Mouse (Mus musculus) hindlimb bud, embryonic 11.5 days (tissue): Measurements from ENCODE around the gene Tns2.

Experiments used
- DNase-seq: peaks from one replicate; pipeline ENCODE4 v3.0.0-alpha.2; 2012; ENCODE audit warnings: low read depth, low spot score; ENCODE audit errors: extremely low spot score

Tns2 gene

DNA sequence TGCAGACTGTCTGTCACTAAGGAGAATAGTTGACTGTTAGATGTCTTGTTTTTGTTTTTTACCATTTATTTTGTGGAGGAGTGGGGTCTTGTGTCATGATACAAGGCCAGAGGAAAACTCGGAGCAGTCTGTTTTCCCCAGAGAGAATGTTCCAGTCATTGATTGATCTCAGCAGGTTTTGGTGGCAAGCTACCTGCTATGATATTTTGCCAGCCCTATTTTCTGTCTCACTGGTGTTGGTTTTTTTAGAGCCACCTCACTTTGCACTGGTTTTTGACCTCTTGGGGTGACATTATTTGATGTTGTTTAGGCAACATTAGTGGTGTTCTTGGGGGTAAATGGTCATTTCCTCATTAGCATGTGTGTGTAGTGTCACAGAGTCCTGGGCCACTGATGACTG, 8.5 kb upstream of the Tns2 start:
- DNase-seq, result no peak

DNA sequence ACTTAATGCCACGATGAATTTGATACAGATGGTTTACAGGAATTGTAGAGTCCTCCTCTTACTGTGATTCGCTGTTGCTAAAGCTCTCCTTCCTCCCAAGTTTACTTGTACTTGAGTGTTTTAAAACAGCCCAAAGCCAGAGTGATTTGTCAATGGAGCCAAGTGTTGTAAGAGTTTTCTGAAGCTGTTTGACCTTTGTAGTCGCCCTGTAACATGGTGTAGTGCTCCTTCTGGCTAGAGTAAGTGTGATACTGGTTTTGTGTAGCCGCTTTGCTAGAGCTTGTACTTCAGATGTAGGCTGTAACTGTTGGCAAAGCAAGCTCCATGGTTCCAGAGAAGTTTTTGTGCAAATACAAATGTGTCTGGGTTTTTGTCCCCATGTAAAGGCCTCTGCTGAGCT, 8.0 kb upstream of the Tns2 start:
- no peak for DNase-seq

DNA sequence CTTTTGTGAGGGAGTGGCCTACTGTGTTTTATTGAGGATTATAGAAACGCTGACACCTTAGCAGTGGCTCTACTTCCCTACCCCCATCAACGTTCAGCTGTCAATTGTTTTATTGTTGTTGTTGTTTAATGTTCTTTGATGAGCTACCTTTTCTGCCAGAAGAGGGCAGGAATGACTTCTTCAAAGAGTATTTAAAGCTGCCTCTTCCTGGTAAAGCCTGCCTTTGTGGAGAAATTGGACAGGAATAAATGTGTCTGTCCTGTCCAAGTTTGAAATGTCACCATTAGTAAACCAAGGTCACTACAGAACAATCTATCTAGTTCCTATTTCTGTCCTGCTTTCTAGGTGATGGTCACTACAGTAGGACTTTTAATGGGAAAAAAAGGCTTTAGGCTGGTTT, 6.1 kb upstream of the Tns2 start:
- no peak for DNase-seq

DNA sequence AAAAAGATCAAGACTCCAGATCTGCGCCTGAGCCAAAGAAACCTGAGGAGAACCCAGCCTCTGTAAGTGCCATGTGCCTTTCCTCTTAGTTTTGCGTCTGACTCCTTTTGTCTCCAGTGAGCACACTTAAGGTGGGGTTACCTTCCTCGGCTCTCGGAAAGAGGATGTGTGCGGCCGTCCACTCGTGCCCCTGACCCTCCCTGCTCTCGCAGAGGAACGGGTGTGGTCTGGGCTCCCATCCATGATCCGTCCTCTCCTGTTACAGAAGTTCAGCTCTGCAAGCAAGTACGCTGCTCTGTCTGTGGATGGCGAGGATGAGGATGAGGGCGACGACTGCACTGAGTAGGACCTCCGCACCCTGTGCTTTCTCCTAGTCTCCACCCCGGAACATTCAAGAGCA, 5.2 kb upstream of the Tns2 start:
- DNase-seq, result no peak

DNA sequence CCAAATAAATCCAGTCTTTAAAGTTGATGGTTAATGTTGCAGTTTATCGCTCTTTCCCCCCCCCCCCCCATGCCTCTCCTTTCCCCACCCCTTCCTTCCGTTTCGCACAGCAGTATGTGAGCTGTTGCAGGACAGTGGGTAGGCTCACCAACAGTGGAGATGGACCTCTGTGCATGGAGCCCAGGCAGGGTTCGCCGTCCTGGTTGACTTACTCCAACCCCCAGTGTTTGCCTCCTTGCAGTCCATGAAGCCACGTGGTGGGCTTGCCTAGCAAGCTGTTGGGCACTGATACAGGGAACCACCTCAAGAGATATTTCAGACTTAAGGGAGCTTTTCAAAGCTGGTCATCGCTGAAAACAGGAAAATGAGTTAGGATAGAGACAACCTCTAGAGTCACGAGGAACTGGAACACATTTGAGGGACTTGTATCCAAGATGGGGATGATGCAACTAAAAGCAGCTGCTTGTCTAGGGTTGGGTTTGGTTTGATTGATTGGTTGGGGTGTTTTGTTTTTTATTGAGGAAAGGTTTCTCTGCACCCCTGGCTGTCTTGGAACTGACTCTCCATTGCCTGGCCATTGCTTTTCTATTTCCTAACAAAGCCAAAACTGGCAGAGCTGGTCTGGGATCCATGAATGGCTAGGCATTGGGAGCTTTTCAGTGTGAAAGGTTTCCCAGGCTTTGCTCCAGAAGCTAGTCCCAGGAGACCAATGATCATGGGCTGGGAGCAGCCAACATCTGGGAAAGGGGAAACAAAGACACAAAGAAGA, 2.9 kb upstream of the Tns2 start:
- DNase-seq, result no peak

DNA sequence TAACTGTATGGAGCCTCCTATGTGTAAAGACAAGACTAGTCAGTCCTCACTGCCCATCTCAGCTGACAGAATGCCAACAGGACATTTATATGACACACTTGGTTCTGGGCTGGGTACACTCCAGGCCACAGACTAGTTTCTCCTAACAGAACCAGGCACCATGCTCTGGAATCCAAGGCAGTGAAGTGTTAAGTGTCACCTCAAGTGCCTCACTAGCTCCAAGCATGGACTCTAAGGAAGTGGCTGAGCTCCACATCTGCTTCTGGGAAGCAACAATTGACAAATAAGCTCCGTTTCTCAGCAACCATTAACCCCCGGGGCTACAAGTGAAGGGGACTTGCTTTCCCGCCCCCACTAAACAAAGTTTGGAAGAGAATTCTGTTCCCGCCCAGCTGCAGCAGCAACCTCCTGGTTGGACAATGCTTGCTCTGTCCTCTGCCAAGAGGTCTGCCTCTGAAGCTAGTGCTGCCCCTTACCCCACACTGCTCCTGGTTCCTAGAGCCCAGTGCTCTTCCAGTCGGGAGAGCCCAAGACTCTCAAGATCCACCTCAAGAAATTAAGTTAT, 2.1 kb upstream of the Tns2 start:
- DNase-seq, result no peak

DNA sequence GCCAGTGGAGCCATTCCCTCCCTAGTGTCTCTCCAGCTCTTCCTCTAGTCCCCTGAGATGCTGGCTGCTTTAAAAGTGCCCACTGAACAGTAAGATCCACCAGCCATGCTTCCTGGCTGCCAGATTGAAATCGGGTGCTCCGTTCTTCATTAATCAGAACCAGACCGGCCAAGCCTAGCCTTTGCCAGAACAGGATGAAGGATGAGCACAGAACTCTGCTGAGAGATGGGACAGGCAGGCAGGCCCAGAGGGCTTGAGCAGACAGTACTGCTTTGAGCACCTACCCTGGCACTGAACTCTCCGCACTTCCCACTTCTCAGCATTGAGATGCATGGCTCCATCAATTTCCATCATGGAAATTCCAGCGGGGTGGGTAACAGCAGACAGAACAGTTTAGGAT, 953 bp upstream of the Tns2 start:
- no peak for DNase-seq

DNA sequence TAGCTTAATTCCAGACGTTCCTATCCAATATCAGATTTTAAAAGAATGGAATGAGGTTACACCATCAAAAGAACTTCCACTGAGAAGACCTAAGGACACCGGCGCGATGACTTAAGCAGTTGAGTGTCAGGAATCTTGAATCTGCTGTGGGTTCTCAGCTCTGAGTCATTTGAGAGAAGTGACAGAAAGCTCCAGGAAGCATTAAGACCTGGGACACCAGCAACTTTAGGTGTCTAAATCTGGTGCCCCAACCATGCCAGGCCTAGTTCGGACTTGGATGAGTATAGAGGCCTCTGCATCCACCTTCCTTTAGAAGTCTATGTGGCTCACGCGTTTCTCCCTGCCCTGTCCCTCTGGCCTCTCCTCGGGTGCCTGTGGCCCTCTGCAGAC, 447 bp upstream of the Tns2 start:
- no peak for DNase-seq

DNA sequence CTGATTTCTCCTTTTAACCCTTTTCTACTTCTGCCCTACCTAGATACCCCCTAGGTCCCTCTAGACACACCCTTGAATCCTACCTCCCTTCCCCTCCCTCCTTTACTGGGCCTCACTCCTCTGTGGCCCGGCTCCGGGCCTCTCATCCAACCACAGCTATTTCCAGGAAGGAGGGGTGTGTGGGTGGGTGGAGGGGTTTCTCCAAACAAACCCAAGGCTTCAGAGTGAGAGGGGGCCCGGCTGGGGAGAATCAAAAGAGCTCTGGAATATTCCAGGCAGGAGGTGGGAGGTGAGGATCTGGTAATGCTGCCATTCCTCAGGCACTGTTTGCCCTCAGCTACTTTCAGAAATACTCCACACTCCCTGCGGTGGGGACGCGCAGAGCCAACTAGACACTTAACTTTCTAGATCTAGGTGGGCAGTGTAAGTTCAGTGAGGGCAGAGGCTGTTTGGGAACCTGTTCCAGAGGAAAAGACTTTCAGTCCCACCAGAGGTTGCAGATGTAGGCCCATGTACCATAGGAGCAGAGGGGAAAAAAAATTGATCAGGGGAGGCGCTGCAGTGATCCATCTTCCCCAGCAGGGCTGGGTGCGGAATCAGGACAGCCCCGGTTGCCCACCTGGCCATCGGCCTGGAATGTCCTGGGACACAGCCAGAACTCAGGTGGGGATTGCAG, 921 bp downstream of the Tns2 start:
- no peak for DNase-seq

DNA sequence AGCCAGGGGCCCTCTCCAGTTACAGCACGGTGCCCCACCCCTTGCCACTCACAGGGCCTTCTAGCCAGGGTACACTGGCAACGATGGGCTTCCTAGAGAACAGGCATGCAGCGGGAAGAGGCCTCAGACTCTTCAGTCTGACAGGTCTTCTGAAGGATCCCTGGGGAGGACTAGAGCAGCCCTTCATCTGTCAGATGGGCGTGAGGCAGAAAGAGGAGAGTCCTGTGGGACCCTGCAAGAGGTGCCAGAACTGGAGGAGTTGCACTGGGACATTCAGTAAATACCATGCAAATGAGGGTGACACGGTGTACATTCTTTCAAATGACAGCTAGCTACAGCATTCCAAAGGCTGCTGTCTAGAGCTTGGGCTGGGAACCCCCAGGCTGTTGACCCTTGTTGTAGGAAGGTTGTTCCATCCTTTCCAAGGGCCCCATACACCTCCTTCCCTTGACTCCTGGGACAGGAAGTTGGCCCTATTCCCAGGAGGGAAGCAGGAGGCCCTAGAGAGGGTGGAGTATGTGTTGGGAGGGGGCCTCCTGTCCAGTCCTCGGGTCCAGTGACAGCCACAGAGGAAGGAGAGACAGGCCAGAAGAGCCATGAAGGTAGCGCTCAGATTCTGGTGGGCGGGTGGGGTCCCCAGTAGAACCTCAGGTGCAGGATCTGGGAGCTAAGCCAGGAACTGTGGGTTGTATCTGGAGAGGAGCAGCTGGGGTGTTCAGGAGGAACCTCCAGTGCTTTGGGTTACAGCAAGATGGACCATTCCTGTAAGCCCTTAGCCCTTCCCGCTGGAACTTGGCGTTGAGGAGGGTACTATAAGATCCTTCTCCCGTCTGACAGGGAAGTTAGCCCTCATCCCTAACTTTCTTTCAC, 1.7 kb downstream of the Tns2 start:
- DNase-seq, result no peak

DNA sequence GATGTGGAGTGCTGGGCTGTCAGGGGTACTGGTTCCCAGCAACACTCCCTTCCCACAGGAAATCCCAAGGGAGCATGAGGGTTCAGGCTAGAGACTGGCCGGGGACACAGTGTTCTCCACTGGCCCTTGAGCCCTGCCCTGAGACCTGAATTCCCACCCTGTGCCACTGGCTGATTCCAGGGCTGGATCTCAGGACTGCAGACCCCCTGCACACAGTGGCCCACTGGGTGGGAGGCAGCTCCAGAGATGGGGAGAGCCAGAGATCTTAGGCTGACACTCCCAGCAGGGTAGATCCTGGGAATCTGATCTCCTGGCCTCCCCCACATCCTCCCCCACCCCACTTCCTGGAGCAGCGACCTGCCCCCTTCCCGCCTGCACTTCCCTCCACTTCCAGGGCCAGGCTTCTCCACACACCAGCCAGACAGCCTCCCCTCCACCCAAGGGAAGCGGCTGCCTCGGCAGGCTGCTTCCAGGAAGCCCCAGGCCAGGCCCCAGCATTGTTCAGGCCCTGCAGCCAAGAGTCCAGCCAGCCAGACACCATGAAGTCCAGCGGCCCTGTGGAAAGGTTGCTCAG, 2.4 kb downstream of the Tns2 start:
- no peak for DNase-seq

DNA sequence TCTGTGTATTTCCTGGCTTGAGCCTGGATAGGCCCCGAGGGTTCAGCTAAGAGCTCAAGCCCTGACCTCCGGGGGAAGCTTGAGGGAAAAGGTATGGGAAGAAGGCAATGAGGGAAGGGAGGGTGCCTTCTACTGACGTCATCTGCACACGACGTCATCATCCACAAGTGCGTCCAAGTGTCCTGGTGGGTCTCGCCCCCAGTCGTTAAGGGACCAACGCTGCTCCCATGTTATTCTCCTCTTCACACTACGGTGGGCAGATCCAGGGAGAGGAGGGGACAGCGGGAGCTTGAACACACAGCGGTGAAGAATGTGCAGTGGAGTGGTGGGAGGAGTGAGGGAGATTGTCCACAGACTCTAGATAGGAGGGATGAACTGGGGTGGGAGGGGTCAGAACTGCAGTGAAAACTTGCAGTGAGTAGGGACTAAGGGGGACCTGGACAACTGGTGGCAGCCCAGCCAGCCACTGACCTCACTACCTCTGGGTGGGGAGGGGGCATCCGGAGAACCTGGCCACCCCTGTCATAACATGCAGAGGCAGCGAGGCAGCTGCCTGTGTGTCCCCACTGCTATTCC, 3.2 kb downstream of the Tns2 start:
- DNase-seq, result no peak

DNA sequence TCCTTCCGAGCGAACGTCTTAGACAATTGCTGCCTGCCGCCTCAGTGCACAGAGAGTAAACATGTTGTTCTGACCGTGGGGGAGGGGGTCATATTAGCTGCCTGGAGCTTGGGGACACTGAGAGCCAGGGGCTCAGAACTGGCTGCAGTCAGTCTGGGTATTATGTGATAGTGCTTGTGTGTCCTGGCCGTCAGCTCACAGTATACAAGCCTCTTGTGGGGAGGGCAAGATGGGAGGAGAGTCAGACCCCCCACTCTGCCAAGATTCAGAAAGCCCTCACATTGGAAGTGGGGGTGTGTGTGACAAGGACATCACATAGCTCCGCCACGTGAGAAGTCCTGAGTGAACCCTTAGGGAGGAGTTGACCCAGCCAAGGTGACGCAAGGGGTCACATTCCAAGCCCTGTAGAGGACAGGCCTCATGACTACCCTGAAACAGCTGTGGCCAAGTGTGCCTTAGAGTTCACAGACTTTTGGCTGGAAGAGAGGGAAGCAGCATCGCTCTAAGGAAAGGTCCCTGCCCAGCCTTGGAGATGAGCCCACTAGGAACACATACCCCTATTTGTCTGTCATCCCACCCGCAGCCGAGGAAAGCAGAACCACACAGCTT, 3.8 kb downstream of the Tns2 start:
- DNase-seq, result no peak

DNA sequence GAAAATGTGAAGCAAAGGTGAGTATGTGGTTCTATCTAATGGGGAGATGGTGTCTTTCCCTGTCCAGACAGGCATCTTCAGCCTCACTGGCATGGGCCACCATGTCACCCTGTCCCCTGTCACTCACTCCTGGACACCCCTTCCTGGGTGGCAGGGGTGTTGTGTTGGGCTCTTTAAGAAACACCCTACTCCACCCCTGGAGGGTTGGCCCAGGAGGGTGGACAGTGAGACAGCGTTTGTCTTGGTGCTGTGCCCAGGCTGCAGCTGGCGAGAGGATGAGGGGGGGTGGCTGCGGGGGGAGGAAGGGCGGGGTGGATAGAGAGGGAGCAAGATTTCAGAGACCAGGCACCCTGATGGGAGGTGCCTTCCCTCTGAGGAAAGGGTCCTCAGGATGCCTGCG, 5.1 kb downstream of the Tns2 start:
- DNase-seq, result no peak

DNA sequence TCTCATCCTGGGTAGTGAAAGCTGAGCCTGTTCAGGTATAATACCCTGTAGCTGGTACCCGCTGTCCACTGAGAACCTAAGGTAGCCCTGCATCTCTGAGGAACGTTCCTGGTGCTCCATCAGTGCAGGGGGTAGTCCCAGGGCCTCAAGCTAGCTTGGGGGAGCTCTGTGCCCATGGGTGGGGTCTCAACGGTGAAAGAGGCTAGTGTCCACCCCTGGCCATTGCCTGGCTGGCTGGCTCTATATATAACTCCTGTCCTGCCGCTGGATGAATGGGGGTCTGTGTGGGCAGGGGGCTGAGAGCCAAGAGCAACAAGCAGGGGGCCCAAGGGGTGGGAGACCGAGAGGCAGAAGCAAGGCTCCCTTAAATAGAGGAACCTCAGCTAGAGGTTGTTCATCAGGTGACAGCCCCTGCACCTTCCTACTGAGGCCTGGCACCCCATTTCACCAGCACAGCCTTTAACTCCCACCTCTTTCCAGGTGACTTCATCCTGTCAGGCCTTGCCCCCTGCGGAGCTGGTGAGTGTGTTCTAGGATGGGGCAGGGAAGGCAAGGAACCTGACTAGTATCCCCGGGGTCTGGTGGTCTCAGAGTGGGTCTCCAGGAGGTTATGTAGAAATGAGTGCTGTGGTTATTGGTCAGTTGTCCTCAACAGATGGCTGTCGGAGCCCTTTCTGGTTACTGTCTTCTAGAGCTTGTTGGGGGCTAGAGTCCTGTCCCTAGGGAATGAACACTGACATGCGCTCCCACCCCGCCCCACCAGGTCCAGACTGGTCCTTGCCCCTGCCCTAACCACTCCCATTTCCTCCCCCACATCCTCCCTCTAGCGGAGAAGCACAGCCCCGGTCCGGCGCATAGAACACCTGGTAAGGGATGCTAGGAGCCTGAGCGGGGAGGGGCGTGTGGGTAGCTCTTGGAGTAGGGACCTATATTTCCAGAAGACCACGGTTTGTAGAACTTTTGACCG, 5.8 kb downstream of the Tns2 start:
- DNase-seq, result no peak

DNA sequence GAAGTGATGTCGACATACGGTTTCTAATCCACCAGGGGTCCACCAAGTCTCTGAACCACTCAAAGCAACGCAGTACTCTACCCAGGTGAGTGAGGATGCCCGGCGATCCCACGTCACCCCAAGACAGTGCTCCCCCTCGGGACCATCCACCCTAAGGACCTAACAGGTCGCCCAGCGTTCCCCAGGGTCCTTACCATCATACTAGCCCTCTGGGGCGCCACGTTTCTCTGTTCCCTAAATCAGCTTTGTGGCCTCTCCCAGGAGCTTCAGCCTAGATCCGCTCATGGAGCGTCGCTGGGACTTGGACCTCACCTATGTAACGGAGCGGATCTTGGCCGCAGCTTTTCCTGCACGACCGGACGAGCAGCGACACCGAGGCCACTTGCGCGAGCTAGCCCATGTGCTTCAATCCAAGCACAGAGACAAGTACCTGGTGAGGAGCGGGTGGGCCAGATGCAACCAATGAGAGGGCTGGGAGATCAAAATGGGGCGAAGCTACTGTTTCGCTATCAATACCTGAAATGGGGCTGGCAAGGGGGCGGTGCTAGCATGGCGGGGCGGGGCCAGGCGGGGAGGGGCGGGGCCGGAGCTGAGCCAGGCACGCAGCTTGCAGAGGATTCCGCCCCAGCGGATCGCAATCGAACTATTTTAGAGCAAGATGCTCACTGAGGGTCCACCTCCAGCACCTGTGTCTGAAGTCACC, 6.7 kb downstream of the Tns2 start:
- no peak for DNase-seq

DNA sequence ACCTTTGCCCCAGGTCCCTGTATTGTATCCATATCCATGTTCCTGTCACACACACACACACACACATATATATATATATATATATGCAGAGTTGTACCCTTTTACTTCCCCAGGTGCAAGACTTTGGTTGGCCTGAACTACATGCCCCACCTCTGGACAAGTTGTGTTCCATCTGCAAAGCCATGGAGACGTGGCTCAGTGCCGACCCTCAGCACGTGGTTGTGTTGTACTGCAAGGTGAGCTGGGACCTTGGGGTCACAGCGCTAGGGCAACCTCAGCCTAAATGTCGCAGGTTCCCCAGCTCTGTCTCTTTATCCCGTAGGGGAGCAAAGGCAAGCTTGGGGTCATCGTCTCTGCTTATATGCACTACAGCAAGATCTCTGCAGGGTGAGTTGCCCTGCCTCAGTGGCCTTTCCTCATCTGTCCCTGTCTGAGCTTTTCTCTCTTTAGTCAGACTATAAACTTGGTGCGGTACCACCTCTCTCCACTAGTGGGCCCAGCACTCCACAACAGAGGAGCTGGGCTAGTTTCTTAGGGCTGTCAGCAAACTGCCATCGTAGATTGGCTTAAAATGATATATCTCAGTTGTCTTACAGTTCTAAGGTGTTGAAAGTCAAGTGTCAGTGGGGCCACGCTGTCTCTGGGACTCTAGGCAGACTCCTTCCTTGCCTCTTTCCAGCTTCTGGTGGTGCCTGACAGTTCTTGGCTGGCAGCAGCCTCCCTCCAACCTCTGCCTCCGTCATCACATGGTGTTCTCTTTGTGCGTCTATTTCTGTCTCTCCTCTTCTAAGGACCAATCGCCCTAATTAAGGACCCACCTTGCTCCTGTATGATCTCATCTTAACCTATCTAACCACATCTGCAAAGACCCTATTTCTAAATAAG, 7.7 kb downstream of the Tns2 start:
- DNase-seq, result no peak
